Mouse (Mus musculus) splenic B cell, adult 2 months (primary cell): ENCODE data around the gene Defa33.
"Not testable (repeated sequence)": the region's sequence is repeated elsewhere in the genome, so short reads cannot be mapped to it uniquely, and the experiment has no call there.

ENCODE experiments used
- DNase-seq: peaks from one replicate; pipeline ENCODE4 v3.0.0-alpha.2; 2011; ENCODE audit warnings: low read depth, low spot score
- H3K27me3 ChIP-seq: 2 replicates; pipeline ENCODE4 v1.6.1; 2012; ENCODE audit warnings: mild to moderate bottlenecking, low read length, moderate library complexity, mixed read lengths; ENCODE audit not compliant: control insufficient read depth, poor library complexity, insufficient read depth, severe bottlenecking
- H3K36me3 ChIP-seq: 2 replicates; pipeline ENCODE4 v1.6.1; 2012; ENCODE audit warnings: mild to moderate bottlenecking, low read length, moderate library complexity, mixed read lengths; ENCODE audit not compliant: control insufficient read depth, poor library complexity, insufficient read depth, severe bottlenecking

Defa33 gene

DNA sequence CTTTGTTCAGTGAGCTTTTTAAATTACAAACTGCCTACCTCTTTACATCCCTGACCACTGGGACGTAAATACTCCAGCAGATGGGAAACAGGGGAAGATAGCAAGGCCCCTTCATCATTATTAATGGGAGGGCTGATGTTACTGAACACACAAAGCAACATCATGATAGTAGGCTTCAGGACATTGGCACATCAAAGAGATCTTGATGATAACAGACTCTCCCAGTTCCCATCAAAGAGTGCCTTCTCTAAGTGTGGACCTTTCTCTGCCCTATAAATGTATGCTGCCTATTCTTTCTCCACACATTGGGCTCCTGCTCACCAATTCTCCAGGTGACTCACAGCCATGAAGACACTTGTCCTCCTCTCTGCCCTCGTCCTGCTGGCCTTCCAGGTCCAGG, at the start of gene Defa33:
TSS of gene Defa33 (plus strand) at position 301 of the 400 bp plus-strand sequence.
- H3K27me3 ChIP-seq, H3K36me3 ChIP-seq, DNase-seq: not testable (repeated sequence)

- H3K36me3 ChIP-seq, H3K27me3 ChIP-seq, DNase-seq: not testable (repeated sequence)
These were observed 13.4 kb upstream of the Defa33 start, which contains the start of gene Defa2 for GRCm38 (mm10) chr8:21378215-21378614. TSS of gene Defa2 (plus strand) at chr8:21378515.

- not testable (repeated sequence) for H3K27me3 ChIP-seq, DNase-seq, H3K36me3 ChIP-seq
These were observed 35.5 kb downstream of the Defa33 start, which contains the start of gene Defa36 for GRCm38 (mm10) chr8:21427111-21427510. TSS of gene Defa36 (plus strand) at chr8:21427411.
